Mouse (Mus musculus): Measurements from ENCODE around the gene Rbm20. TPM values are rescaled to one million over a fixed set of nuclear protein-coding genes. Genes with fewer than 3 reads are reported as not detected.

Gene Rbm20
- polyA plus RNA-seq, 1 experiment from 2014 or later, result 0.95 TPM

- no peak for ATAC-seq (ENCODE audit: insufficient number of reproducible peaks, insufficient read depth, low FRiP score, low read depth)
- Histone ChIP-seq H3K4me1 (ENCODE audit: control insufficient read depth, insufficient read depth, low read length) (no peaks in the 10 kb centered on the region), H3K4me3 (ENCODE audit: low read depth, low read length) (no peak overlapping the region), H3K4me2 (replicated peaks; ENCODE audit: low read depth, low read length) (no peak overlapping the region), H3K27ac (ENCODE audit: low read length) (no peak overlapping the region), H3K9ac (replicated peaks; ENCODE audit: low read depth, low read length) (no peak overlapping the region), H3K27me3 (ENCODE audit: control insufficient read depth, insufficient read depth, low read length) (no peaks in the 10 kb centered on the region), H3K9me3 (ENCODE audit: control insufficient read depth, low read depth, low read length) (no peaks in the 10 kb centered on the region), H3K36me3 (ENCODE audit: control insufficient read depth, insufficient read depth, low read length) (no peaks in the 10 kb centered on the region)
- 41% methylated on average over 9 of the region's 9 CpGs for WGBS
Observed at GRCm38 (mm10) chr19:53746116-53746515, 69.0 kb downstream of the Rbm20 start.

DNA sequence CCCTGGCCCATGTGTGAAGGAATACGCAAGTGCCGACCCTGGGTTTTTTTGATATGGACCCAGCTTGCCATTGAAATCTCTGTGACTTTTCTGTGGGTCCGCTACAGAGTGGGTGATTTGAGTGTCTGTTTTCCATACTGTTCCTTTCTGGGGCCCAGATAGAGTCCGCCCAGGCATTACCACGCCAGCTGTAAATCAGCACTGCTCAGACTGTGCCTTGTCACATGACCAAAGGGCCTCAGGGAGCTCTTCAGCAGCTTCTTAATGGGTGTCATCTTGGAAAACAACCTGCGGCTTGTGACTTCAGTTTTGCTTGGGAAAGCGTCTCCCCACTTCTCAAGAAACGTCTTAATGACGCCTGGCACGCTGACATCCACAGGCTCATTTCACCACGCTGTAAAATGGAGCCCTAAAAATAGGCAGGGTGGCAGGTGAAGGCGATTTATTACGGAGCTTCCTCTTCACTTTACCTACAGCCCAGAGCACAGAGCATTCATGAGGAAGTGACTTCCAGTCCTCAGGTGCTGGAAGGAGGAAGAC is 71.2 kb downstream of the Rbm20 start:
- no peak overlapping the region for H3K27ac ChIP-seq (ENCODE audit: low read length)
- no peak for ATAC-seq (ENCODE audit: insufficient number of reproducible peaks, insufficient read depth, low FRiP score, low read depth)
- no peak overlapping the region for H3K4me2 ChIP-seq (replicated peaks; ENCODE audit: low read depth, low read length)
- no peaks in the 10 kb centered on the region for H3K9me3 ChIP-seq (ENCODE audit: control insufficient read depth, low read depth, low read length)
- H3K36me3 ChIP-seq (ENCODE audit: control insufficient read depth, insufficient read depth, low read length), result no peaks in the 10 kb centered on the region
- WGBS, result 84% methylated on average over 13 of the region's 13 CpGs
- no peak overlapping the region for H3K9ac ChIP-seq (replicated peaks; ENCODE audit: low read depth, low read length)
- no peaks in the 10 kb centered on the region for H3K4me1 ChIP-seq (ENCODE audit: control insufficient read depth, insufficient read depth, low read length)
- no peaks in the 10 kb centered on the region for H3K27me3 ChIP-seq (ENCODE audit: control insufficient read depth, insufficient read depth, low read length)
- no peak overlapping the region for H3K4me3 ChIP-seq (ENCODE audit: low read depth, low read length)

GRCm38 (mm10) chr19:53749326-53749725 is 72.2 kb downstream of the Rbm20 start:
- Histone ChIP-seq H3K4me2 (replicated peaks; ENCODE audit: low read depth, low read length) (no peak overlapping the region), H3K9ac (replicated peaks; ENCODE audit: low read depth, low read length) (no peak overlapping the region), H3K9me3 (ENCODE audit: control insufficient read depth, low read depth, low read length) (no peaks in the 10 kb centered on the region), H3K4me3 (ENCODE audit: low read depth, low read length) (no peak overlapping the region), H3K27me3 (ENCODE audit: control insufficient read depth, insufficient read depth, low read length) (no peaks in the 10 kb centered on the region), H3K27ac (ENCODE audit: low read length) (no peak overlapping the region), H3K4me1 (ENCODE audit: control insufficient read depth, insufficient read depth, low read length) (no peaks in the 10 kb centered on the region), H3K36me3 (ENCODE audit: control insufficient read depth, insufficient read depth, low read length) (no peaks in the 10 kb centered on the region)
- WGBS, result 95% methylated on average over 8 of the region's 8 CpGs
- no peak for ATAC-seq (ENCODE audit: insufficient number of reproducible peaks, insufficient read depth, low FRiP score, low read depth)

DNA sequence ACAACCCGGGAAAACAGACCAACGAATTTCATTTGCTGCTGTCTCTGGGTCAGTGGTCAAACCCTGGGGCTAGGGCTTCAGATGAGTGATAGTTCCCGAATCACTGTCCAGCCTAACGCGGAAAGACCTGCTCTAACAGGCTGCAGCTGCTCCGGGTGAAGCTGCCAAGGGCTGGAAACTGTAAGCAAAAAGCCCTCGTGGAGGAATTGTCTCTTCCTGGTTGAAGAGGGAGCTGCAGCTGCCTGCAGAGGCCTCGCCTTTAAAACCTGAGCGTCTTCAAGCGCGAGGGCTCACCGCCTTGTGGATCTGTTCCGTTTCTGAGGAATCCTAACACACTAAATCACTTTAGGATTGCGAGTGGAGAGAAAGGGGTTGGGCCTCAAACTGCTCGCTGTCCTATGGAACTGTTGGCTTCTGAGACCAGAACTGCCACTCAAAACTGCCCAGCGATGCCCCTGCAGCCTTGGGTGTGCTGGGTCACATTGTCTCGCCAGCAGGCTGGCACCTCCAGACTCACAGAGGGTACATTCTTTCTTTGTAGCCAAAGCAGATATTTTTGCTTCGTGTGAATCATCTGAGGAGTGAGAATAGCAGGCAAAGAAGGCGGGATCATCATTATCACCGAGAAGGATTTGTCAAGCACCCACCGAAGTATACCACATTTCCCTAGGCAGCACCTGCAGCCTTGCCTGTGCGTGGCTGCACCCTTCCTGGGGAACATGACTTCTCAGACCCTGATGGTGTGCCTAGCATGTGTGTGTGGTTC is 74.5 kb downstream of the Rbm20 start:
- Histone ChIP-seq H3K27ac (ENCODE audit: low read length) (no peak overlapping the region), H3K4me2 (replicated peaks; ENCODE audit: low read depth, low read length) (no peak overlapping the region), H3K36me3 (ENCODE audit: control insufficient read depth, insufficient read depth, low read length) (no peaks in the 10 kb centered on the region), H3K9ac (replicated peaks; ENCODE audit: low read depth, low read length) (no peak overlapping the region), H3K4me1 (ENCODE audit: control insufficient read depth, insufficient read depth, low read length) (no peaks in the 10 kb centered on the region), H3K4me3 (ENCODE audit: low read depth, low read length) (no peak overlapping the region), H3K9me3 (ENCODE audit: control insufficient read depth, low read depth, low read length) (no peaks in the 10 kb centered on the region), H3K27me3 (ENCODE audit: control insufficient read depth, insufficient read depth, low read length) (no peaks in the 10 kb centered on the region)
- no peak for ATAC-seq (ENCODE audit: insufficient number of reproducible peaks, insufficient read depth, low FRiP score, low read depth)
- 49% methylated on average over 22 of the region's 22 CpGs for WGBS

DNA sequence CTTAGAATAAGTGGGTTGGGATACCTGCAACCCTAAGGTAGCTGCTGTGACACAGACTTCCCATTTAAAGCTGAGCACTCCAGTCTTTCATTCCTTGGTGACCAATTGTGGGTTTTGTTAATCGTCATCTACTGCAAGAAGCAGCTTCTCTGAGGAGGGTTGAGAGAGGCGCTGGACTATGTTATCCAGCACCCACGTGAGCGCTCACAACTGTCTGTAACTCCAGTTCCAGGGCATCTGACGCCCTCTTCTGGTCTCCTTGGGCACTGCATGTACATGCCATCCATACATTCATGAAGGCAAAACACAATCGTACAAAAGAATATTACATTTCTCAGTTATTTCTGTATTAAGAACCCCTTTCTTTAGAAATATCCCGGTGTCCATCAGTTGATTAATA is 75.9 kb downstream of the Rbm20 start:
- Histone ChIP-seq H3K9ac (replicated peaks; ENCODE audit: low read depth, low read length) (no peak overlapping the region), H3K4me2 (replicated peaks; ENCODE audit: low read depth, low read length) (no peak overlapping the region), H3K4me3 (ENCODE audit: low read depth, low read length) (no peak overlapping the region), H3K27ac (ENCODE audit: low read length) (no peak overlapping the region), H3K9me3 (ENCODE audit: control insufficient read depth, low read depth, low read length) (no peaks in the 10 kb centered on the region), H3K27me3 (ENCODE audit: control insufficient read depth, insufficient read depth, low read length) (no peaks in the 10 kb centered on the region), H3K4me1 (ENCODE audit: control insufficient read depth, insufficient read depth, low read length) (no peaks in the 10 kb centered on the region), H3K36me3 (ENCODE audit: control insufficient read depth, insufficient read depth, low read length) (no peaks in the 10 kb centered on the region)
- no peak for ATAC-seq (ENCODE audit: insufficient number of reproducible peaks, insufficient read depth, low FRiP score, low read depth)
- WGBS, result 61% methylated on average over 7 of the region's 7 CpGs

- ATAC-seq (ENCODE audit: insufficient number of reproducible peaks, insufficient read depth, low FRiP score, low read depth), result no peak
- Histone ChIP-seq H3K4me1 (ENCODE audit: control insufficient read depth, insufficient read depth, low read length) (no peaks in the 10 kb centered on the region), H3K9ac (replicated peaks; ENCODE audit: low read depth, low read length) (no peak overlapping the region), H3K27ac (ENCODE audit: low read length) (no peak overlapping the region), H3K36me3 (ENCODE audit: control insufficient read depth, insufficient read depth, low read length) (no peaks in the 10 kb centered on the region), H3K4me3 (ENCODE audit: low read depth, low read length) (no peak overlapping the region), H3K4me2 (replicated peaks; ENCODE audit: low read depth, low read length) (no peak overlapping the region), H3K9me3 (ENCODE audit: control insufficient read depth, low read depth, low read length) (no peaks in the 10 kb centered on the region), H3K27me3 (ENCODE audit: control insufficient read depth, insufficient read depth, low read length) (no peaks in the 10 kb centered on the region)
- 50% methylated on average over 7 of the region's 7 CpGs for WGBS
Observed at GRCm38 (mm10) chr19:53754421-53754830, 77.3 kb downstream of the Rbm20 start.

DNA sequence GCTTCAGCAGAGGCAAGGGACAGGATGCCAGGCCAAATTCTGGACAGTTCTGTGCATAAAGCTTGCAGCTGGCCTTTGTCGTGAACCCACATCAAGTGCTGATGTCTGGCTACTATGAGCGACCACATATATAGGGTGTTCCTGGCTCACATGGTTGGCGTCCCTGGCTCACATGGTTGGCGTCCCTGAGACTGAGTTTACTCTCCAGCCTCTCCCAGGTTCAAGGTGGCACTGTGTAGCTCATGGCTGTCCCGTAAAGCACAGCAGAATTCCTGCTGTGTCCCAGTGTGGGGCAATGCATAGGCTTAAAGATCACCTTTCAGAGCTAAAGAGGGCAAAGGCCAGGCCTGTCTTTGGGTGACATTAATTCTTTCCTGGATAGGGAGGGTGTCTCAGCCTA is 78.2 kb downstream of the Rbm20 start:
- WGBS, result 71% methylated on average over 5 of the region's 5 CpGs
- Histone ChIP-seq H3K9me3 (ENCODE audit: control insufficient read depth, low read depth, low read length) (no peaks in the 10 kb centered on the region), H3K27ac (ENCODE audit: low read length) (no peak overlapping the region), H3K9ac (replicated peaks; ENCODE audit: low read depth, low read length) (no peak overlapping the region), H3K4me2 (replicated peaks; ENCODE audit: low read depth, low read length) (no peak overlapping the region), H3K4me3 (ENCODE audit: low read depth, low read length) (no peak overlapping the region), H3K36me3 (ENCODE audit: control insufficient read depth, insufficient read depth, low read length) (no peaks in the 10 kb centered on the region), H3K4me1 (ENCODE audit: control insufficient read depth, insufficient read depth, low read length) (no peaks in the 10 kb centered on the region), H3K27me3 (ENCODE audit: control insufficient read depth, insufficient read depth, low read length) (no peaks in the 10 kb centered on the region)
- ATAC-seq (ENCODE audit: insufficient number of reproducible peaks, insufficient read depth, low FRiP score, low read depth), result no peak

- Histone ChIP-seq H3K9me3 (ENCODE audit: control insufficient read depth, low read depth, low read length) (no peaks in the 10 kb centered on the region), H3K9ac (replicated peaks; ENCODE audit: low read depth, low read length) (no peak overlapping the region), H3K4me2 (replicated peaks; ENCODE audit: low read depth, low read length) (no peak overlapping the region), H3K4me3 (ENCODE audit: low read depth, low read length) (no peak overlapping the region), H3K27me3 (ENCODE audit: control insufficient read depth, insufficient read depth, low read length) (no peaks in the 10 kb centered on the region), H3K4me1 (ENCODE audit: control insufficient read depth, insufficient read depth, low read length) (no peaks in the 10 kb centered on the region), H3K36me3 (ENCODE audit: control insufficient read depth, insufficient read depth, low read length) (no peaks in the 10 kb centered on the region), H3K27ac (ENCODE audit: low read length) (no peak overlapping the region)
- ATAC-seq (ENCODE audit: insufficient number of reproducible peaks, insufficient read depth, low FRiP score, low read depth), result no peak
- WGBS, result 85% methylated on average over 17 of the region's 17 CpGs
Observed at GRCm38 (mm10) chr19:53757432-53758109, 80.5 kb downstream of the Rbm20 start.
